Mouse (Mus musculus): ENCODE measurements around the gene Tfe3. TPM values are rescaled to one million over a fixed set of nuclear protein-coding genes. Genes with fewer than 3 reads are reported as not detected.
"Not testable (repeated sequence)": the region's sequence is repeated elsewhere in the genome, so short reads cannot be mapped to it uniquely, and the experiment has no call there.

Gene Tfe3
- polyA plus RNA-seq, 1 experiment from 2014 or later, result 16.6 TPM

- no peak for ATAC-seq (ENCODE audit: low read depth)
- 60% methylated on average over 5 of the region's 5 CpGs for WGBS
- H3K27ac ChIP-seq (ENCODE audit: low read depth, low read length), result no peak overlapping the region
Measured at GRCm38 (mm10) chrX:7743470-7743869, 18.9 kb upstream of the Tfe3 start.

GRCm38 (mm10) chrX:7744940-7745339 is 17.4 kb upstream of the Tfe3 start:
- Histone ChIP-seq H3K4me1 (ENCODE audit: control insufficient read depth, insufficient read depth, low read length) (no peaks in the 10 kb centered on the region), H3K4me3 (ENCODE audit: low read depth, low read length) (no peak overlapping the region), H3K36me3 (ENCODE audit: control insufficient read depth, insufficient read depth, low read length) (no peaks in the 10 kb centered on the region), H3K27me3 (ENCODE audit: control insufficient read depth, insufficient read depth, low read length) (no peaks in the 10 kb centered on the region), H3K9ac (replicated peaks; ENCODE audit: low read depth, low read length) (no peak overlapping the region), H3K9me3 (ENCODE audit: control insufficient read depth, low read length) (no peaks in the 10 kb centered on the region), H3K4me2 (ENCODE audit: low read depth, low read length) (no peak overlapping the region), H3K27ac (ENCODE audit: low read depth, low read length) (no peak overlapping the region)
- WGBS, result 59% methylated on average over 1 of the region's 1 CpGs
- no peak for ATAC-seq (ENCODE audit: low read depth)

More at GRCm38 (mm10) chrX:7743470-7743869, 18.9 kb upstream of the Tfe3 start:
- no peak overlapping the region for H3K4me3 ChIP-seq (ENCODE audit: low read depth, low read length)
- H3K4me2 ChIP-seq (ENCODE audit: low read depth, low read length), result no peak overlapping the region
- H3K9ac ChIP-seq (replicated peaks; ENCODE audit: low read depth, low read length), result no peak overlapping the region
- no peaks in the 10 kb centered on the region for H3K27me3 ChIP-seq (ENCODE audit: control insufficient read depth, insufficient read depth, low read length)
- no peaks in the 10 kb centered on the region for H3K36me3 ChIP-seq (ENCODE audit: control insufficient read depth, insufficient read depth, low read length)
- H3K4me1 ChIP-seq (ENCODE audit: control insufficient read depth, insufficient read depth, low read length), result no peaks in the 10 kb centered on the region
- no peaks in the 10 kb centered on the region for H3K9me3 ChIP-seq (ENCODE audit: control insufficient read depth, low read length)

GRCm38 (mm10) chrX:7745429-7745828 is 16.9 kb upstream of the Tfe3 start:
- ATAC-seq (ENCODE audit: low read depth), result no peak
- Histone ChIP-seq H3K4me3 (ENCODE audit: low read depth, low read length) (no peak overlapping the region), H3K4me1 (ENCODE audit: control insufficient read depth, insufficient read depth, low read length) (no peaks in the 10 kb centered on the region), H3K27me3 (ENCODE audit: control insufficient read depth, insufficient read depth, low read length) (no peaks in the 10 kb centered on the region), H3K9ac (replicated peaks; ENCODE audit: low read depth, low read length) (no peak overlapping the region), H3K4me2 (ENCODE audit: low read depth, low read length) (no peak overlapping the region), H3K36me3 (ENCODE audit: control insufficient read depth, insufficient read depth, low read length) (no peaks in the 10 kb centered on the region), H3K27ac (ENCODE audit: low read depth, low read length) (no peak overlapping the region), H3K9me3 (ENCODE audit: control insufficient read depth, low read length) (no peaks in the 10 kb centered on the region)
- WGBS, result 87% methylated on average over 8 of the region's 8 CpGs

- Histone ChIP-seq H3K9ac (replicated peaks; ENCODE audit: low read depth, low read length) (peak within 1 kb of the TSS; percentile 68), H3K4me3 (ENCODE audit: low read depth, low read length) (peak within 1 kb of the TSS; percentile 50), H3K36me3 (ENCODE audit: control insufficient read depth, insufficient read depth, low read length) (no peaks in the 10 kb centered on the region), H3K27me3 (ENCODE audit: control insufficient read depth, insufficient read depth, low read length) (no peaks in the 10 kb centered on the region), H3K9me3 (ENCODE audit: control insufficient read depth, low read length) (no peaks in the 10 kb centered on the region), H3K27ac (ENCODE audit: low read depth, low read length) (no peak within 1 kb of the TSS), H3K4me2 (ENCODE audit: low read depth, low read length) (peak within 1 kb of the TSS; percentile 49), H3K4me1 (ENCODE audit: control insufficient read depth, insufficient read depth, low read length) (no peaks in the 10 kb centered on the region)
- 9% methylated on average over 39 of the region's 56 CpGs for WGBS
- ATAC-seq (ENCODE audit: low read depth), result peak; percentile 92
Measured at GRCm38 (mm10) chrX:7750432-7751116, 11.8 kb upstream of the Tfe3 start, which contains the start of gene Ccdc120. TSS of gene Ccdc120 (minus strand) at chrX:7750905.

GRCm38 (mm10) chrX:7753627-7754026 is 8.7 kb upstream of the Tfe3 start:
- ATAC-seq (ENCODE audit: low read depth); H3K36me3 ChIP-seq (ENCODE audit: control insufficient read depth, insufficient read depth, low read length); H3K9me3 ChIP-seq (ENCODE audit: control insufficient read depth, low read length); H3K4me3 ChIP-seq (ENCODE audit: low read depth, low read length); H3K27me3 ChIP-seq (ENCODE audit: control insufficient read depth, insufficient read depth, low read length); H3K27ac ChIP-seq (ENCODE audit: low read depth, low read length); H3K4me1 ChIP-seq (ENCODE audit: control insufficient read depth, insufficient read depth, low read length); H3K4me2 ChIP-seq (ENCODE audit: low read depth, low read length); H3K9ac ChIP-seq (replicated peaks; ENCODE audit: low read depth, low read length): not testable (repeated sequence)
- 30% methylated on average over 3 of the region's 3 CpGs for WGBS

GRCm38 (mm10) chrX:7762921-7763197 is 499 bp downstream of the Tfe3 start:
- no peaks in the 10 kb centered on the region for H3K9me3 ChIP-seq (ENCODE audit: control insufficient read depth, low read length)
- peak overlapping the region; percentile 51 for H3K9ac ChIP-seq (replicated peaks; ENCODE audit: low read depth, low read length)
- peak; percentile 42; the same call in 1 of the 2 replicates for ATAC-seq (ENCODE audit: low read depth)
- H3K4me3 ChIP-seq (ENCODE audit: low read depth, low read length), result peak overlapping the region; percentile 53
- peak overlapping the region; percentile 61 for H3K4me2 ChIP-seq (ENCODE audit: low read depth, low read length)
- no peaks in the 10 kb centered on the region for H3K27me3 ChIP-seq (ENCODE audit: control insufficient read depth, insufficient read depth, low read length)
- peak overlapping the region; percentile 52; the same call in 1 of the 2 replicates for H3K27ac ChIP-seq (ENCODE audit: low read depth, low read length)
- 16% methylated on average over 20 of the region's 21 CpGs for WGBS
- no peaks in the 10 kb centered on the region for H3K4me1 ChIP-seq (ENCODE audit: control insufficient read depth, insufficient read depth, low read length)
- H3K36me3 ChIP-seq (ENCODE audit: control insufficient read depth, insufficient read depth, low read length), result no peaks in the 10 kb centered on the region

- H3K4me2 ChIP-seq (ENCODE audit: low read depth, low read length), result peak overlapping the region; percentile 61
- no peak overlapping the region for H3K27ac ChIP-seq (ENCODE audit: low read depth, low read length)
- H3K36me3 ChIP-seq (ENCODE audit: control insufficient read depth, insufficient read depth, low read length), result peaks cover 3% of the 10 kb centered on the region; the same call in 1 of the 2 replicates
- H3K9me3 ChIP-seq (ENCODE audit: control insufficient read depth, low read length), result no peaks in the 10 kb centered on the region
- no peaks in the 10 kb centered on the region for H3K27me3 ChIP-seq (ENCODE audit: control insufficient read depth, insufficient read depth, low read length)
- ATAC-seq (ENCODE audit: low read depth), result no peak
- H3K9ac ChIP-seq (replicated peaks; ENCODE audit: low read depth, low read length), result peak overlapping the region; percentile 51
- peak overlapping the region; percentile 53 for H3K4me3 ChIP-seq (ENCODE audit: low read depth, low read length)
- no peaks in the 10 kb centered on the region for H3K4me1 ChIP-seq (ENCODE audit: control insufficient read depth, insufficient read depth, low read length)
- WGBS, result 12% methylated on average over 19 of the region's 22 CpGs
Measured at GRCm38 (mm10) chrX:7763631-7764393, 1.5 kb downstream of the Tfe3 start.

GRCm38 (mm10) chrX:7764657-7765280 is 2.4 kb downstream of the Tfe3 start:
- Histone ChIP-seq H3K4me2 (ENCODE audit: low read depth, low read length) (peak overlapping the region; percentile 61), H3K9me3 (ENCODE audit: control insufficient read depth, low read length) (no peaks in the 10 kb centered on the region), H3K27me3 (ENCODE audit: control insufficient read depth, insufficient read depth, low read length) (no peaks in the 10 kb centered on the region), H3K27ac (ENCODE audit: low read depth, low read length) (no peak overlapping the region), H3K36me3 (ENCODE audit: control insufficient read depth, insufficient read depth, low read length) (peaks cover 3% of the 10 kb centered on the region; the same call in 1 of the 2 replicates), H3K9ac (replicated peaks; ENCODE audit: low read depth, low read length) (0 out of 2 replicates have a peak overlapping the region, but pooled peaks have one; percentile 21), H3K4me3 (ENCODE audit: low read depth, low read length) (peak overlapping the region; percentile 53), H3K4me1 (ENCODE audit: control insufficient read depth, insufficient read depth, low read length) (no peaks in the 10 kb centered on the region)
- WGBS, result 17% methylated on average over 9 of the region's 9 CpGs
- ATAC-seq (ENCODE audit: low read depth), result no peak

GRCm38 (mm10) chrX:7765281-7765670 is 2.9 kb downstream of the Tfe3 start:
- 27% methylated on average over 13 of the region's 13 CpGs for WGBS
- Histone ChIP-seq H3K4me2 (ENCODE audit: low read depth, low read length) (peak overlapping the region; percentile 61), H3K27ac (ENCODE audit: low read depth, low read length) (no peak overlapping the region), H3K4me3 (ENCODE audit: low read depth, low read length) (peak overlapping the region; percentile 18; the same call in 1 of the 2 replicates), H3K4me1 (ENCODE audit: control insufficient read depth, insufficient read depth, low read length) (no peaks in the 10 kb centered on the region), H3K27me3 (ENCODE audit: control insufficient read depth, insufficient read depth, low read length) (no peaks in the 10 kb centered on the region), H3K9me3 (ENCODE audit: control insufficient read depth, low read length) (no peaks in the 10 kb centered on the region), H3K36me3 (ENCODE audit: control insufficient read depth, insufficient read depth, low read length) (peaks cover 3% of the 10 kb centered on the region), H3K9ac (replicated peaks; ENCODE audit: low read depth, low read length) (peak overlapping the region; percentile 21; the same call in 1 of the 2 replicates)
- ATAC-seq (ENCODE audit: low read depth), result no peak
